Mouse (Mus musculus): ENCODE measurements at regions not wholly inside any gene's neighbourhood (a gene's known extent, or its start where the extent isn't known, plus 50 kb on each side); places are given as distances from the start of the nearest gene placed in this dataset.

DNA sequence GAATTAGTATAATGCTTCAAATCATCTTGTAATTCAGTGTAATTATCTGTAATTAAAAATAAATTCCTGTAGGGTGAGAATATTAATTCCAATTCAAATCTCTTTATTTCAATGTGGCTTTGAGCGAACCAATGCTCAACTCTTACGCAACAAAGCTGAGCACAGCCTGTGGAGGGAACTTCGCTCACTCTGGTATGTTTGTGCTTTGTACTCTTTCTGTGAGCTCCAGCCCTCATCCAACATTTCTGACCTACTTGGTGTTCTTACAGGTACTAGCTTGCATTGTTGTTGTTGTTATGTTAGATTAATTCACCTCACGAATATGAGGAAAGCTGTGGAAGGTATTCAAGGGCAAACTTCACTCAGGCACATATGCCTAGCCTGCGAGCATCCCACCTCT lies 299.7 kb downstream of the Cog6 start:
- TF ChIP-seq CTCF (IDR thresholded peaks at IDR 0.05; ENCODE audit: low read depth) (no peak), EP300 (IDR thresholded peaks at IDR 0.05; ENCODE audit: low read depth) (no peak)
